Mouse (Mus musculus) kidney, embryonic 14.5 days (tissue): Measurements from ENCODE around the gene Sema7a. TPM values are rescaled to one million over a fixed set of nuclear protein-coding genes. Genes with fewer than 3 reads are reported as not detected.
A peak's percentile ranks its signal among the peaks of the same experiment; 100 is the strongest.

Source experiments
- ATAC-seq: fragments of 200-750 bp; cut with Nextera tagmentation; 2 replicates; pipeline ENCODE4 v1.8.0; 2017; ENCODE audit warnings: moderate number of reproducible peaks, mild to moderate bottlenecking, moderate TSS enrichment, moderate library complexity; ENCODE audit not compliant: low FRiP score, low TSS enrichment
- H3K27ac ChIP-seq: fragments of 300-500 bp; sonication (generic); 2 replicates; pipeline ENCODE4 v1.5.1; 2014; ENCODE audit warnings: low read depth, mild to moderate bottlenecking, low read length, moderate library complexity, mixed read lengths
- H3K27me3 ChIP-seq: fragments of 300-500 bp; sonication (generic); 2 replicates; pipeline ENCODE4 v1.6.1; 2014; ENCODE audit warnings: mild to moderate bottlenecking, low read length; ENCODE audit not compliant: control insufficient read depth, insufficient read depth
- H3K36me3 ChIP-seq: fragments of 300-500 bp; sonication (generic); 2 replicates; pipeline ENCODE4 v1.6.1; 2014; ENCODE audit warnings: low read length, mixed read lengths; ENCODE audit not compliant: control insufficient read depth, insufficient read depth
- H3K4me1 ChIP-seq: fragments of 300-500 bp; sonication (generic); 2 replicates; pipeline ENCODE4 v1.6.1; 2014; ENCODE audit warnings: low read length, mixed read lengths; ENCODE audit not compliant: control insufficient read depth, insufficient read depth
- H3K4me2 ChIP-seq: fragments of 300-500 bp; sonication (generic); replicated peaks from 2 replicates; pipeline ENCODE4 v1.6.1; 2014; ENCODE audit warnings: low read depth, mild to moderate bottlenecking, low read length
- H3K4me3 ChIP-seq: fragments of 300-500 bp; sonication (generic); 2 replicates; pipeline ENCODE4 v1.5.1; 2014; ENCODE audit warnings: mild to moderate bottlenecking, low read length
- H3K9ac ChIP-seq: fragments of 300-500 bp; sonication (generic); 2 replicates; pipeline ENCODE4 v1.6.1; 2014; ENCODE audit warnings: low read depth, mild to moderate bottlenecking, low read length, moderate library complexity
- H3K9me3 ChIP-seq: fragments of 300-500 bp; sonication (generic); 2 replicates; pipeline ENCODE4 v1.6.1; 2016; ENCODE audit warnings: low read length; ENCODE audit not compliant: control insufficient read depth
- WGBS: fragments of 180-500 bp; shearing (Covaris S2); extraction: QIAGEN DNeasy Blood & Tissue Kit; methylation state at CpG from one replicate; pipeline ENCODE4 v1.1.7; 2014; 5-methylcytosine and 5-hydroxymethylcytosine counted together
- polyA plus RNA-seq: library from polyadenylated mRNA; unstranded; fragments of >200 nt; fragmentation: Nextera tagmentation; extraction: Ambion mirVana; gene quantifications from 2 replicates; pipeline ENCODE4 v1.2.1, GENCODE M21; 2014

The Sema7a gene
- polyA plus RNA-seq, 1 experiment from 2014 or later, result 0.93 TPM

GRCm38 (mm10) chr9:58008336-58009014 is 68.6 kb downstream of the Sema7a start:
- Histone ChIP-seq H3K4me3 (no peak overlapping the region), H3K27me3 (no peaks in the 10 kb centered on the region), H3K27ac (no peak overlapping the region), H3K4me1 (peaks cover 22% of the 10 kb centered on the region), H3K9ac (no peak overlapping the region), H3K36me3 (no peaks in the 10 kb centered on the region), H3K4me2 (peak overlapping the region; percentile 10; the same call in 1 of the 2 replicates), H3K9me3 (no peaks in the 10 kb centered on the region)
- peak; percentile 25; the same call in 1 of the 2 replicates for ATAC-seq
- 66% methylated on average over 12 of the region's 12 CpGs for WGBS

GRCm38 (mm10) chr9:58009015-58009362 is 69.1 kb downstream of the Sema7a start:
- WGBS, result 5% methylated on average over 6 of the region's 6 CpGs
- Histone ChIP-seq H3K4me2 (peak overlapping the region; percentile 10; the same call in 1 of the 2 replicates), H3K27ac (no peak overlapping the region), H3K4me1 (peaks cover 22% of the 10 kb centered on the region), H3K9me3 (no peaks in the 10 kb centered on the region), H3K36me3 (no peaks in the 10 kb centered on the region), H3K4me3 (no peak overlapping the region), H3K27me3 (no peaks in the 10 kb centered on the region), H3K9ac (no peak overlapping the region)
- peak; percentile 80 for ATAC-seq

GRCm38 (mm10) chr9:58009588-58009987 is 69.7 kb downstream of the Sema7a start:
- Histone ChIP-seq H3K4me2 (no peak overlapping the region), H3K4me1 (peaks cover 22% of the 10 kb centered on the region), H3K9ac (no peak overlapping the region), H3K27ac (no peak overlapping the region), H3K9me3 (no peaks in the 10 kb centered on the region), H3K27me3 (no peaks in the 10 kb centered on the region), H3K36me3 (no peaks in the 10 kb centered on the region), H3K4me3 (no peak overlapping the region)
- ATAC-seq, result no peak
- 64% methylated on average over 3 of the region's 3 CpGs for WGBS

GRCm38 (mm10) chr9:58011027-58011426 is 71.1 kb downstream of the Sema7a start:
- H3K4me1 ChIP-seq, result peaks cover 22% of the 10 kb centered on the region

GRCm38 (mm10) chr9:58011552-58011951 is 71.6 kb downstream of the Sema7a start:
- 57% methylated on average over 8 of the region's 8 CpGs for WGBS
- Histone ChIP-seq H3K4me1 (peaks cover 22% of the 10 kb centered on the region), H3K36me3 (no peaks in the 10 kb centered on the region), H3K9ac (no peak overlapping the region), H3K9me3 (no peaks in the 10 kb centered on the region), H3K4me2 (no peak overlapping the region; the same call in 1 of the 2 replicates), H3K27me3 (no peaks in the 10 kb centered on the region), H3K27ac (no peak overlapping the region), H3K4me3 (no peak overlapping the region)
- no peak for ATAC-seq

More at GRCm38 (mm10) chr9:58011027-58011426, 71.1 kb downstream of the Sema7a start:
- H3K9me3 ChIP-seq, result no peaks in the 10 kb centered on the region
- ATAC-seq, result no peak
- no peaks in the 10 kb centered on the region for H3K27me3 ChIP-seq
- no peak overlapping the region for H3K27ac ChIP-seq
- no peak overlapping the region for H3K4me3 ChIP-seq
- no peaks in the 10 kb centered on the region for H3K36me3 ChIP-seq
- H3K9ac ChIP-seq, result no peak overlapping the region
- WGBS, result 26% methylated on average over 7 of the region's 7 CpGs
- no peak overlapping the region; the same call in 1 of the 2 replicates for H3K4me2 ChIP-seq

Other genes starting within 250 kb of the Sema7a start
- 20.7 and 24.1 TPM in 2 replicates for gene Edc3, start 231.6 kb upstream of the Sema7a start, polyA plus RNA-seq
- 61.0 and 69.3 TPM in 2 replicates for gene Clk3, start 174.3 kb upstream of the Sema7a start, polyA plus RNA-seq
- gene Arid3b, start 103.3 kb upstream of the Sema7a start, polyA plus RNA-seq, result 6.5 and 7.2 TPM in 2 replicates
- gene Ubl7, start 29.1 kb upstream of the Sema7a start, polyA plus RNA-seq, result 106 and 108 TPM in 2 replicates
- 0.47 and 0.87 TPM in 2 replicates for gene Cyp11a1, start 66.3 kb downstream of the Sema7a start, polyA plus RNA-seq
- gene Stra6, start 123.7 kb downstream of the Sema7a start, polyA plus RNA-seq, result 25.7 and 39.2 TPM in 2 replicates
- 0.09 and 0.57 TPM in 2 replicates for gene Ccdc33, start 178.7 kb downstream of the Sema7a start, polyA plus RNA-seq